Mouse (Mus musculus) bone marrow macrophage, adult 2 months (primary cell): ENCODE data around the gene Zfp846. TPM values are rescaled to one million over a fixed set of nuclear protein-coding genes. Genes with fewer than 3 reads are reported as not detected.

ENCODE experiments used
- H3K27ac ChIP-seq: 2 replicates; pipeline ENCODE4 v1.5.1; 2012; ENCODE audit warnings: low read depth, low read length; ENCODE audit not compliant: insufficient read depth
- H3K4me1 ChIP-seq: 2 replicates; pipeline ENCODE4 v1.6.1; 2012; ENCODE audit warnings: low read length; ENCODE audit not compliant: control insufficient read depth, insufficient read depth
- H3K4me3 ChIP-seq: 2 replicates; pipeline ENCODE4 v1.5.1; 2012; ENCODE audit warnings: mild to moderate bottlenecking, low read length, moderate library complexity; ENCODE audit not compliant: insufficient read depth
- CTCF ChIP-seq: IDR thresholded peaks from 2 replicates; pipeline ENCODE4 v1.5.1; 2012; ENCODE audit warnings: low read depth, mild to moderate bottlenecking, low read length, moderate library complexity
- POLR2A ChIP-seq: IDR thresholded peaks from 2 replicates; pipeline ENCODE4 v1.6.1; 2012; ENCODE audit warnings: mild to moderate bottlenecking, low read depth, low read length, borderline replicate concordance
- polyA plus RNA-seq: library from polyadenylated mRNA; stranded (reverse); fragments of >200 nt; gene quantifications from 2 replicates; pipeline ENCODE4 v1.2.4, GENCODE M21; 2012; ENCODE audit not compliant: missing spikeins, insufficient read depth, insufficient read length

Zfp846 gene
- polyA plus RNA-seq, 1 experiment = 7.5 TPM

GRCm38 (mm10) chr9:20636256-20636655 lies 55.2 kb downstream of the Zfp846 start:
- Histone ChIP-seq H3K4me3 (no peak overlapping the region), H3K27ac (no peak overlapping the region), H3K4me1 (peaks cover 4% of the 10 kb centered on the region; the same call in 1 of the 2 replicates)
- TF ChIP-seq CTCF = no peak
- no peak for TF ChIP-seq POLR2A

GRCm38 (mm10) chr9:20636790-20637189 lies 55.7 kb downstream of the Zfp846 start:
- Histone ChIP-seq H3K4me1 (peaks cover 5% of the 10 kb centered on the region), H3K4me3 (no peak overlapping the region), H3K27ac (no peak overlapping the region)
- TF ChIP-seq POLR2A (no peak), CTCF (no peak)

- TF ChIP-seq POLR2A = no peak
- no peak for TF ChIP-seq CTCF
- no peak overlapping the region for H3K4me3 ChIP-seq
- H3K4me1 ChIP-seq = peaks cover 5% of the 10 kb centered on the region
- no peak overlapping the region for H3K27ac ChIP-seq
Observed at GRCm38 (mm10) chr9:20638552-20638951, 57.5 kb downstream of the Zfp846 start.

- peaks cover 5% of the 10 kb centered on the region for H3K4me1 ChIP-seq
- TF ChIP-seq POLR2A (no peak), CTCF (no peak)
- no peak overlapping the region for H3K4me3 ChIP-seq
- H3K27ac ChIP-seq = no peak overlapping the region
Observed at GRCm38 (mm10) chr9:20639486-20639885, 58.4 kb downstream of the Zfp846 start.

GRCm38 (mm10) chr9:20641501-20641900 lies 60.4 kb downstream of the Zfp846 start:
- H3K4me3 ChIP-seq = peak overlapping the region; percentile 91
- H3K4me1 ChIP-seq = peaks cover 5% of the 10 kb centered on the region
- no peak for TF ChIP-seq POLR2A
- no peak for TF ChIP-seq CTCF
- no peak overlapping the region for H3K27ac ChIP-seq

- Histone ChIP-seq H3K4me1 (peaks cover 5% of the 10 kb centered on the region), H3K27ac (peak within 1 kb of the TSS; percentile 17), H3K4me3 (peak within 1 kb of the TSS; percentile 91)
- TF ChIP-seq CTCF = no peak
- no peak for TF ChIP-seq POLR2A
Observed at GRCm38 (mm10) chr9:20642101-20642895, 61.2 kb downstream of the Zfp846 start, which contains the start of gene Ubl5. TSS of gene Ubl5 (plus strand) at chr9:20642878.

GRCm38 (mm10) chr9:20642896-20643466 lies 61.9 kb downstream of the Zfp846 start:
- H3K4me1 ChIP-seq = peaks cover 5% of the 10 kb centered on the region
- peak overlapping the region; percentile 91 for H3K4me3 ChIP-seq
- TF ChIP-seq CTCF (no peak), POLR2A (no peak)
- H3K27ac ChIP-seq = no peak overlapping the region; the same call in 1 of the 2 replicates

GRCm38 (mm10) chr9:20643781-20644180 lies 62.7 kb downstream of the Zfp846 start:
- Histone ChIP-seq H3K4me1 (peaks cover 5% of the 10 kb centered on the region), H3K27ac (no peak overlapping the region), H3K4me3 (peak overlapping the region; percentile 91)
- TF ChIP-seq CTCF (no peak), POLR2A (no peak)

GRCm38 (mm10) chr9:20644360-20645081 lies 63.4 kb downstream of the Zfp846 start, which contains the start of gene Fbxl12:
TSS of gene Fbxl12 (minus strand) at chr9:20644767.
- Histone ChIP-seq H3K27ac (peak within 1 kb of the TSS; percentile 53), H3K4me3 (peak within 1 kb of the TSS; percentile 91), H3K4me1 (peaks cover 5% of the 10 kb centered on the region)
- peak; percentile 15; the same call in 1 of the 2 replicates for TF ChIP-seq POLR2A
- TF ChIP-seq CTCF = no peak
